Mouse (Mus musculus) megakaryocyte, embryonic 14.5 days (primary cell): ENCODE results near the gene Slc39a1. TPM values are rescaled to one million over a fixed set of nuclear protein-coding genes. Genes with fewer than 3 reads are reported as not detected.

ENCODE experiments used
- H3K27me3 ChIP-seq: replicated peaks from 2 replicates; pipeline ENCODE3; 2012; ENCODE audit warnings: inconsistent platforms
- H3K36me3 ChIP-seq: replicated peaks from 2 replicates; pipeline ENCODE3; 2012; ENCODE audit warnings: low read length, inconsistent platforms, mixed read lengths
- H3K4me1 ChIP-seq: 2 replicates; pipeline ENCODE4 v1.6.1; 2012; ENCODE audit warnings: inconsistent platforms
- H3K4me3 ChIP-seq: replicated peaks from 2 replicates; pipeline ENCODE3; 2012; ENCODE audit warnings: moderate library complexity, mild to moderate bottlenecking, inconsistent platforms
- H3K9me3 ChIP-seq: 2 replicates; pipeline ENCODE4 v1.6.1; 2012; ENCODE audit warnings: inconsistent platforms
- FLI1 ChIP-seq: IDR thresholded peaks from 2 replicates; pipeline ENCODE4 v1.6.1; 2012; ENCODE audit warnings: low read length, inconsistent platforms, mixed read lengths
- GATA1 ChIP-seq: IDR thresholded peaks from 3 replicates; pipeline ENCODE4 v1.6.1; 2012; ENCODE audit warnings: mixed read lengths, low read length, inconsistent platforms, borderline replicate concordance
- polyA plus RNA-seq: library from polyadenylated mRNA; stranded (reverse); fragments of >175 nt; gene quantifications from 2 replicates; pipeline ENCODE4 v1.2.3, GENCODE M21; 2012; ENCODE audit warnings: low replicate concordance; ENCODE audit not compliant: insufficient read depth

The Slc39a1 gene
- polyA plus RNA-seq, 1 experiment, result 22.8 TPM

DNA sequence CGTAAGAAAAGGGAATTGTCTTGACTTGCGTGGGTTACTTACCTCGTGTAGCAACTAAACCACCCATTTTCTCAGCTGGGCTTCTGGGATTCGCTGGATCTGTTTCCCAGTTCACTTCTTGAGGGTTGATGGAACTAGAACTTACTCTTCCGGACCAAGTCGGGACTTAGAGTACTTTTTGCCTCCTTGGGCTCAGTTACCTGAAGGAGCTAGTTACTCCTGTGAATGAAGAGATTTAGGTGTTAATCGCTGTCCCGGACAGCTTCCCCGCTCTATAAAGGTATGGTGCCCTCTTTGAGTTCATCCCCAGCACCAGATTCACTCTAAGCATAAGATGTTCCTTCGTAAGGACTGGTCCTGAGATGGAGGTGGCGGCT, 46.1 kb downstream of the Slc39a1 start:
- Histone ChIP-seq H3K9me3 (no peaks in the 10 kb centered on the region), H3K4me3 (peak overlapping the region; percentile 95), H3K4me1 (peaks cover 58% of the 10 kb centered on the region), H3K27me3 (no peaks in the 10 kb centered on the region), H3K36me3 (peaks cover 15% of the 10 kb centered on the region)
- TF ChIP-seq FLI1 (no peak), GATA1 (no peak)

DNA sequence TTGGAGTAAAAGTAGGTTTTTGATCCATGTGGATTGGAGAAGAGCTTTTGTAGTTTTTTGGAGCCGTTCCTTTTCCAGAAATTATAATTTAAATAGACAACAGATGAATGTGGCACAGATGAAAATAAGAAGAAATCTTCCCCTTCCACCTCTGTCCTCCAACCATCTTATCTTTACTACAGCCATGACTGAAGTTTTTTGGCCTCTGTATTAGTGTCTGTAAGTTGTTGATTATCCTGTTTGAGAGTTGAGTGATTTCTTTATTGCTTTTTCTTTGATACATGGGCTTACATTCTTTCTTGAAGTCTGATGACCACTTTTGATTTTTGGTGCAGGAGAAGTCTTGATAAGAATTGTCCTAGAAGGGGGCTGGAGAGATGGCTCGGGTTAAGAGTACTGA, 46.7 kb downstream of the Slc39a1 start:
- no peaks in the 10 kb centered on the region for H3K9me3 ChIP-seq
- peaks cover 63% of the 10 kb centered on the region for H3K4me1 ChIP-seq
- no peaks in the 10 kb centered on the region for H3K27me3 ChIP-seq
- H3K36me3 ChIP-seq, result peaks cover 15% of the 10 kb centered on the region
- peak overlapping the region; percentile 95 for H3K4me3 ChIP-seq
- TF ChIP-seq FLI1 (no peak), GATA1 (no peak)

Other genes with a start within 250 kb of the Slc39a1 start
- gene Hax1, start 249.4 kb upstream of the Slc39a1 start, polyA plus RNA-seq, result 10.9 and 58.1 TPM in 2 replicates
- 1.2 and 10.8 TPM in 2 replicates for gene 4933434E20Rik, start 196.5 kb upstream of the Slc39a1 start, polyA plus RNA-seq
- gene Ubap2l, start 195.5 kb upstream of the Slc39a1 start, polyA plus RNA-seq, result 119 and 130 TPM in 2 replicates
- 28.7 and 263 TPM in 2 replicates for gene Tpm3, start 175.5 kb upstream of the Slc39a1 start, polyA plus RNA-seq
- not detected in 2 replicates for gene Nup210l, start 144.0 kb upstream of the Slc39a1 start, polyA plus RNA-seq
- gene Rps27, start 34.5 kb upstream of the Slc39a1 start, polyA plus RNA-seq, result 120 and 279 TPM in 2 replicates
- gene Rab13, start 34.5 kb upstream of the Slc39a1 start, polyA plus RNA-seq, result 7.1 and 45.9 TPM in 2 replicates
- 132 and 150 TPM in 2 replicates for gene Jtb, start 16.6 kb upstream of the Slc39a1 start, polyA plus RNA-seq
- gene Creb3l4, start 4.7 kb upstream of the Slc39a1 start, polyA plus RNA-seq, result 0.07 TPM in 1 of 2 replicates, not detected in the other
- 53.7 and 79.0 TPM in 2 replicates for gene Crtc2, start 6.0 kb downstream of the Slc39a1 start, polyA plus RNA-seq
- gene Dennd4b, start 17.0 kb downstream of the Slc39a1 start, polyA plus RNA-seq, result 41.0 and 105 TPM in 2 replicates
- gene Gatad2b, start 45.0 kb downstream of the Slc39a1 start, polyA plus RNA-seq, result 2.8 and 3.2 TPM in 2 replicates
- gene Slc27a3, start 141.8 kb downstream of the Slc39a1 start, polyA plus RNA-seq, result 2.3 and 3.1 TPM in 2 replicates
- 15.5 and 21.9 TPM in 2 replicates for gene Ints3, start 185.4 kb downstream of the Slc39a1 start, polyA plus RNA-seq
- gene Npr1, start 217.7 kb downstream of the Slc39a1 start, polyA plus RNA-seq, result 2.6 TPM in 1 of 2 replicates, not detected in the other
- gene Ilf2, start 228.0 kb downstream of the Slc39a1 start, polyA plus RNA-seq, result 10.5 TPM in 1 of 2 replicates, not detected in the other
- 3.0 and 5.3 TPM in 2 replicates for gene Snapin, start 242.9 kb downstream of the Slc39a1 start, polyA plus RNA-seq